Mouse (Mus musculus) right cerebral cortex, postnatal 10 days (tissue): ENCODE results near the gene Oxsm.
A peak's percentile ranks its signal among the peaks of the same experiment; 100 is the strongest.

ENCODE experiments used
- DNase-seq, 2 experiments: peaks; one replicate each; pipeline ENCODE4 v3.0.0; 2021; ENCODE audit warnings: low spot score in 2 of 2

Gene Oxsm

GRCm38 (mm10) chr14:16249171-16249874 is at the start of gene Oxsm, which contains the start of gene Ngly1:
Gene Oxsm (minus strand): TSS chr14:16249808.
Gene Ngly1 (plus strand): TSS chr14:16249280.
- peak; percentile 84 to 89 for DNase-seq

- DNase-seq: peak in 1 of 2 experiments; percentile 44
Observed at GRCm38 (mm10) chr14:16296816-16297468, 47.3 kb upstream of the Oxsm start.

GRCm38 (mm10) chr14:16293921-16294320 is 44.3 kb upstream of the Oxsm start:
- DNase-seq: no peak

GRCm38 (mm10) chr14:16293015-16293414 is 43.4 kb upstream of the Oxsm start:
- no peak for DNase-seq

- no peak for DNase-seq
Observed at GRCm38 (mm10) chr14:16292371-16292770, 42.8 kb upstream of the Oxsm start.

- no peak for DNase-seq
Observed at GRCm38 (mm10) chr14:16283966-16284365, 34.4 kb upstream of the Oxsm start.

DNA sequence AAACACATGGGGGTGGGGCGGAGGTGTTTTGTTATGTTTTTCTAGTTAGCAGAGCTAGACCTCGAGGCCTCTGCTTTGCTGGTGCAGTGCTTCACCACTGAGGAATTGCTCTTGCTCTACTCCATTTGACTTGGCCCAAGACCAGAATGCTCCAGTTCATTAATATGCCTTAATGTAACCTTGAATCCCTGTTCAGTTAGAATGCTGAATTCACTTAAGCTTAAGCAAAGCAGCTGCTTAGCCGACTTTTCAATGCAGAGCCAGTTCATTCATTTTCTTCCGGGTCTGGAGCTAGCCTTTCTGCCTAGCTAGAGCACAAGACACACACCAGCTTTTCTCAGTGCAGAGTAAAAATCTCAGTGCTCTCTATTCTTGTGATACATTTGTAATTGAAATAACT is 29.6 kb upstream of the Oxsm start:
- no peak for DNase-seq

DNA sequence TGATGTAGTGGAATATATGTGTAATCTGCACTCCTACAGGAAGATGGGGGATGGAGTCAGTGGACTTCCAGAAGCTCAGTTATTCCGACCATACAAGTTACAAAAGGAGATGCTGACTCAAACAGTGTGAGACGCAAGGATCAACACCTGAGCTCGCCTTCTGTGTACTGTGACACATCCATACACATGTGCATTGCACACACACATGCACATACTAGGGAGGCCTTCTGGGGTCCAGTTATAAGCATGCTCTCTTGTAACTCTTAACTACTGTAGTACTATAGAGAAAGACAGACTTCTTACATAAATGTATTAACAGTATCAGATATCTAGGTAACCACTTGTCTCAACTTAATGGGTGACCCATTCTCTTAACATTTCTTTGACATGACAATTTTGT is 24.1 kb upstream of the Oxsm start:
- DNase-seq: no peak

DNA sequence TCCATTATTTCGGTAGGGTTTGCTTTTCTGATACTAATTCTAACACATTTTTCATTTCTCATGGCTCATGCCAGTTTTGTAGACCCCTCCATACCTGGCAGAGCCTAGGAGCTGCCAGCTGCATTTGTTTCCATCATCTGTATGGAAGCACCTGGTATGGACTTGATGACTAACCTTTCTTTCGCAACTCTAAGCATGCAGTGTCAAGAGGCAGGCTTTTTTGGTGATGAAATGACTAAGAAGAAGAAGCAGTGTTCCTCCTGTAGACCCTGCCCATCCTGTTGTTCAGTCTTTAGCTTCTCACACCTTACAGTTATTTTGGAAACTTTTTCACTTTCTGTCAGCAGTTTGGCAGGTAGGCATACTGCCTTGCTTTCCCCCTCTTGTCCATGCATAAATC is 20.2 kb upstream of the Oxsm start:
- DNase-seq: no peak

GRCm38 (mm10) chr14:16267028-16267427 is 17.4 kb upstream of the Oxsm start:
- DNase-seq: no peak

DNA sequence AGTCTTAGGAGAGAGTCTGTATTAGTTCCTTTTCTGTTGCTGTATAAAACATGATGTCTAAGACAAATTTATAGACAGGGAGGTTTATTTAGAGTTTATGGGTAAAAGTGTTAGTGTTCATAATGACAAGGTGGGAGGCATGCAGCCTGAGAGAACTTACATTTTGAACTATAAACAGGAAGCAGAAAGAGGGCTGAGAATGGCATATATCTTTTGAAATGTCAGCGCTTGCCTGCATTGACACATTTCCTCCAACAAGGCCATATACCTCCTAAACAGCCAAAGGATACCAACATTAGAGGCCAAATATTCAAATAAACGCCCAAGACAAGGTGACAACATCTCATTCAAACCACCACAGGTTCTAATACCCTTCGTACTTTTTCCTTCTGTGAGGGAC is 12.3 kb upstream of the Oxsm start:
- no peak for DNase-seq

GRCm38 (mm10) chr14:16260541-16260940 is 10.9 kb upstream of the Oxsm start:
- DNase-seq: peak; percentile 51 to 65

DNA sequence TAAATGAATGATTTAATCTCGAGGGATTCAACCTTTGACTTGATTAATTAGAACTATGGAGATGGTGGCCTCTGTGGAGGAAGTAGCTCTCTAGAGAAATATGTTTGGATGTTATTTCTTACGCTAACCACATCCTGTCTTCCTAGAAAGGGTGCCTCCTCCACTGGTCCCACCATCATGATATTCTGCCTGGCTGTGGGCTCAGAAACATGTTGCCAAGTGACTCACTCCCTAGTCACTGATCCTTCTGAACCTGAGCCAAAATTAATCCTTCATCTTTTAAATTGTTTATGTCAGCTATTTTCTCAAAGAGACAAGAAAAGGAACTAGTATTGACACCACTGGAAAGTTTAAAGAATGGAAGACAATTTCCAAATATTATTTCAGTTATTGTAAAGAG is 6.6 kb upstream of the Oxsm start:
- no peak for DNase-seq

- DNase-seq: no peak
Observed at GRCm38 (mm10) chr14:16255745-16256144, 6.1 kb upstream of the Oxsm start.

- DNase-seq: no peak
Observed at GRCm38 (mm10) chr14:16250099-16250498, 491 bp upstream of the Oxsm start.

GRCm38 (mm10) chr14:16248603-16249157 is 928 bp downstream of the Oxsm start:
- DNase-seq: no peak

DNA sequence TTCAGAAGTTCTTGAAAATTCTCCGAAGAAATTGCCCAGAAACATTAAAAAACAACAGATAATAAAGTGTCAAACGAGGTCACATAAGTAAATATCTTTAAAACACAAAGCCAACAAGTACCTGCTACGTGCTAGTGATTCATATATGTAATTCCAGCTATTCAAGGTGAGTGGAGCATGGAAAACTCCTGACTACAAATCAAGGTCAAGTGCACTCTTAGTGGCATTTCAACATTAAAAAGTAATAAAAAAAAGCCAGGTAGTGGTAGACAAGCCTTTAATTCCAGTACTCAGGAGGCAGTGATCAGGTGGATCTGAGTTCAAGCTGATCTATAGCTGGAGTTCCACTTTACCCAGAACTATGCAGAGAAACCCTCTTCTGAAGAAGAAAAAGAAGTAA is 1.5 kb downstream of the Oxsm start:
- DNase-seq: no peak

- DNase-seq: no peak
Observed at GRCm38 (mm10) chr14:16246340-16246912, 3.2 kb downstream of the Oxsm start.

GRCm38 (mm10) chr14:16245127-16245526 is 4.5 kb downstream of the Oxsm start:
- no peak for DNase-seq

GRCm38 (mm10) chr14:16244370-16244769 is 5.2 kb downstream of the Oxsm start:
- DNase-seq: no peak

DNA sequence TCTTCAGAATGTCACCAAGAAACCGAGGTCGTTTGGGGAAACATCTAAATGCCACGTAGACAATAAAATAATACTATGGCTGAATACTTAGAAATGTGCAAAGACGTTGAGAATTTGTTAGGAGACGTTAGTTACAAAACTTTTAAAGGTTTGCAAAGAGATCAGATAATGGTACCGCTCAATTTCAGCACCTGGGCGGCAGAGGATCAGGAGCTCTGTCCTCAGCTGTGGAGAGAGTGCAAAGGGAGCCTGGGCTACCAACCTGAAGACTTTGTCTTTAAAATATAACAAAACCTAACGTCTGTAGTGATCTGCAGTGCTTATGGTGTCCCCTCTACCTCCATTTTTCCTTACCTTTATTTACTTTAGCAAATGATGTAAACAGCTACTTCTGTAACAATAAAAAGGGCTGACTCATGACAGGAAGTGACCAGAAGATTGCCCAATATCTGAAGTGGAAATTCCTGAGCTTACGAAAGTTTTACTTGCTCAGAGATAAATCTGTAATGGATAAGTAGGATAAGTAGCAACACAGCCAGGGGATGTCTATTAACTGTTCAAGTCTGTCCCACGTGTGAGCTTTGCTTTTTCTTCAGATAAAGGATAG is 5.9 kb downstream of the Oxsm start:
- no peak for DNase-seq

DNA sequence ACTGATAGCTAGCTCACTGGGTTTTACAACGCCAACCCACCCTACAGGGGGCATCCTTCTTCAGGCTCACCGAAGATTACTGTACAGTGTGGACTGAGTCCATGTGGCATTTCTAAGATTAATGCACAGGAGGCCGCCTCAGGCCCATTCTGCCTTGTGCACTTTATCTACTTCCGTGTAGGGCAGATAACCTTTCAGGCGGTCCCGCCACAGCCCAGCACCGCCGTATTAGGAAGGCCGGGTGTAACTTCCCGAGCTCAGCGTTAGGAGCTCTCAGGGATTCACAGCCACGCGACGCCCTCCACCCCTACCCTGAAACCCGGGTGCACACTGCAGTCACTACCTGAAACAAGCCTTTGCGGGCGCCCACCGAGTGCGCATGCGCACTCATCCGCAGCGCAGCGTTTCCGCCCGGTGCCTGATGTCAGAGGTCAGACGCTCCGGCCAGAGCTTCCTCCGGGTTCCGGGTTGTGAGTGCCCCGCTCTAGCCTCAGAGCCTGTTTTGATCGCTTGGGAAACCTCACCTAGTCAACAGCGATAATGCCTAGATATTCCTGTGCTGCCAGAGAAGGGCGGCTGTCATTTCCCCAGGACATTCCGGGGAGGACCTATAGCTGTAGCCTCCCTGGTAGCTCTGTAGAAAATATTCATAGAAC is 6.5 kb downstream of the Oxsm start:
- DNase-seq: peak; percentile 93
